Mouse (Mus musculus) liver, postnatal 0 days (tissue): ENCODE measurements around the gene Mapkap1. TPM values are rescaled to one million over a fixed set of nuclear protein-coding genes. Genes with fewer than 3 reads are reported as not detected.
A peak's percentile ranks its signal among the peaks of the same experiment; 100 is the strongest.

ENCODE experiments used
- ATAC-seq: fragments of 200-750 bp; cut with Nextera tagmentation; 2 replicates; pipeline ENCODE4 v1.8.0; 2017; ENCODE audit warnings: mild to moderate bottlenecking, moderate library complexity
- DNase-seq: peaks from one replicate; pipeline ENCODE4 v3.0.0-alpha.2; 2016
- H3K27ac ChIP-seq: fragments of 300-500 bp; sonication (generic); 2 replicates; pipeline ENCODE4 v1.5.1; 2014; ENCODE audit warnings: antibody characterized with exemption, moderate library complexity, mild to moderate bottlenecking, low read depth
- H3K27me3 ChIP-seq: fragments of 300-500 bp; sonication (generic); 2 replicates; pipeline ENCODE4 v1.6.1; 2014; ENCODE audit warnings: low read length, control low read depth, mixed read lengths; ENCODE audit not compliant: insufficient read depth
- H3K36me3 ChIP-seq: fragments of 300-500 bp; sonication (generic); replicated peaks from 2 replicates; pipeline ENCODE4 v1.6.1; 2014; ENCODE audit warnings: mild to moderate bottlenecking, control low read depth, low read length, moderate library complexity, mixed read lengths; ENCODE audit not compliant: insufficient read depth
- H3K4me1 ChIP-seq: fragments of 300-500 bp; sonication (generic); 2 replicates; pipeline ENCODE4 v1.6.1; 2014; ENCODE audit warnings: antibody characterized with exemption, mild to moderate bottlenecking, control low read depth; ENCODE audit not compliant: insufficient read depth
- H3K4me2 ChIP-seq: fragments of 300-500 bp; sonication (generic); 2 replicates; pipeline ENCODE4 v1.6.1; 2014; ENCODE audit warnings: low read depth, mild to moderate bottlenecking, low read length, moderate library complexity, mixed read lengths
- H3K4me3 ChIP-seq: fragments of 300-500 bp; sonication (generic); 2 replicates; pipeline ENCODE4 v1.5.1; 2014; ENCODE audit warnings: low read depth, low read length
- H3K9ac ChIP-seq: fragments of 300-500 bp; sonication (generic); replicated peaks from 2 replicates; pipeline ENCODE4 v1.6.1; 2014; ENCODE audit warnings: mild to moderate bottlenecking, moderate library complexity
- H3K9me3 ChIP-seq: fragments of 300-500 bp; sonication (generic); 2 replicates; pipeline ENCODE4 v1.6.1; 2016; ENCODE audit warnings: mild to moderate bottlenecking, control low read depth, low read length, mixed read lengths
- CTCF ChIP-seq: sonication (generic); IDR thresholded peaks from 2 replicates; pipeline ENCODE4 v1.5.1; 2016; ENCODE audit warnings: antibody characterized with exemption, low read depth
- EP300 ChIP-seq: IDR thresholded peaks from 2 replicates; pipeline ENCODE4 v1.6.1; 2016; ENCODE audit warnings: antibody characterized with exemption, low read depth, mild to moderate bottlenecking
- WGBS: fragments of 180-500 bp; shearing (Covaris S2); extraction: QIAGEN DNeasy Blood & Tissue Kit; methylation state at CpG from one replicate; pipeline ENCODE4 v1.1.7; 2014; ENCODE audit not compliant: insufficient replicate concordance; 5-methylcytosine and 5-hydroxymethylcytosine counted together
- polyA plus RNA-seq: library from polyadenylated mRNA; unstranded; fragments of >200 nt; fragmentation: Nextera tagmentation; extraction: Ambion mirVana; gene quantifications from 2 replicates; pipeline ENCODE4 v1.2.1, GENCODE M21; 2015

Mapkap1 gene
- polyA plus RNA-seq, 1 experiment from 2014 or later: 31.3 TPM

- Histone ChIP-seq H3K36me3 (no peaks in the 10 kb centered on the region), H3K9me3 (no peaks in the 10 kb centered on the region), H3K4me1 (peaks cover 7% of the 10 kb centered on the region), H3K4me3 (peak overlapping the region; percentile 77), H3K27me3 (no peaks in the 10 kb centered on the region), H3K9ac (no peak overlapping the region), H3K27ac (peak overlapping the region; percentile 7; the same call in 1 of the 2 replicates), H3K4me2 (peak overlapping the region; percentile 78)
- WGBS: 34% methylated on average over 7 of the region's 7 CpGs
- DNase-seq (no peak), ATAC-seq (no peak)
- TF ChIP-seq CTCF: no peak
- no peak for TF ChIP-seq EP300
Observed at GRCm38 (mm10) chr2:34407596-34407995, 1.0 kb downstream of the Mapkap1 start.

DNA sequence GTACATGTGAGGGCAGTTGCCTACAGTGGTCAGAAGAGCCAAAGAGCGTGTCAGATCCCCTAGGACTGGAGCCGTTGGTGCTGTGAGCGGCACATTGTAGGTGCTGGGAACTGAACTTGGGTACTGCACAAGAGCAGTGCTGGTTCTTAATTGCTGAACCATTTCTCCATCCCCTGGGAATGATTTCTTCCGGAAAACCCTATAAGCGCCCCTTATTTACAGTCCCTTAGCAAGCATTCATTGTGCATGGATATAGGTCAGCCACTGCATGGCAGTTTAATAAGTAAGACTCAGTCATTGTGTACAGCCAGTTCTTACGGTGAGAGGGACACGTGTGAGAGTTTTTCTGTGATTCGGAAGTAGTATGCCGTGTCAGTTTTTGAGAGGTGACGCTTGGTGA lies 1.8 kb downstream of the Mapkap1 start:
- DNase-seq (no peak), ATAC-seq (no peak)
- H3K4me3 ChIP-seq: no peak overlapping the region
- H3K9me3 ChIP-seq: no peaks in the 10 kb centered on the region
- no peak overlapping the region for H3K9ac ChIP-seq
- peaks cover 7% of the 10 kb centered on the region for H3K4me1 ChIP-seq
- H3K27me3 ChIP-seq: no peaks in the 10 kb centered on the region
- TF ChIP-seq CTCF (no peak), EP300 (no peak)
- H3K27ac ChIP-seq: no peak overlapping the region
- H3K4me2 ChIP-seq: no peak overlapping the region
- WGBS: 91% methylated on average over 10 of the region's 10 CpGs
- H3K36me3 ChIP-seq: no peaks in the 10 kb centered on the region

GRCm38 (mm10) chr2:34409741-34410340 lies 3.3 kb downstream of the Mapkap1 start:
- H3K27me3 ChIP-seq: no peaks in the 10 kb centered on the region
- DNase-seq (no peak), ATAC-seq (no peak)
- no peak overlapping the region for H3K9ac ChIP-seq
- H3K4me3 ChIP-seq: no peak overlapping the region
- no peak overlapping the region for H3K27ac ChIP-seq
- no peak for TF ChIP-seq CTCF
- TF ChIP-seq EP300: no peak
- H3K4me2 ChIP-seq: no peak overlapping the region
- H3K9me3 ChIP-seq: no peaks in the 10 kb centered on the region
- H3K4me1 ChIP-seq: peaks cover 7% of the 10 kb centered on the region
- WGBS: 71% methylated on average over 5 of the region's 5 CpGs
- H3K36me3 ChIP-seq: no peaks in the 10 kb centered on the region

DNA sequence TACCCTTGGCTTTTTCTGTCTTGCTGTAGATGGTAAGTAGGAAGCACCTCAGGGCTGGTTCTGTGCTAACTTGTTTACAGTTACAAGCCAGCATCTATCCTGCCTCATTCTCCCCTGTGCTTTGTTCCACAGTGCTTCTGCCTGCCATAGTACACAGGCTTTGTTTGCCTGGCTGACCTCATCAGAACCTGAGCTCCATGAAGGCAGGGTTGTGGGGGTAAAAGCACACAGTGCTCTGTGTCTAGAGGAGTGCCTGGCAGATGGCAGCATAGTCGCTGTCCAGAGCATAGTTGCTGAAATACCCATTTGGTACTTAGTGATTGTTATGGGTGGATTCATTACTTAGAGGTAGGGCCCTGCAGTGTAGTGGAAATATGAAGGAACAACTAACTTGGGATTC lies 13.7 kb downstream of the Mapkap1 start:
- Histone ChIP-seq H3K27me3 (no peaks in the 10 kb centered on the region), H3K27ac (no peak overlapping the region), H3K4me2 (no peak overlapping the region), H3K4me1 (no peaks in the 10 kb centered on the region), H3K9me3 (no peaks in the 10 kb centered on the region), H3K36me3 (no peaks in the 10 kb centered on the region; the same call in 1 of the 2 replicates), H3K9ac (no peak overlapping the region), H3K4me3 (no peak overlapping the region)
- WGBS: 57% methylated on average over 1 of the region's 1 CpGs
- ATAC-seq (peak; percentile 56; the same call in 1 of the 2 replicates), DNase-seq (peak; percentile 23)
- TF ChIP-seq EP300 (no peak), CTCF (no peak)

DNA sequence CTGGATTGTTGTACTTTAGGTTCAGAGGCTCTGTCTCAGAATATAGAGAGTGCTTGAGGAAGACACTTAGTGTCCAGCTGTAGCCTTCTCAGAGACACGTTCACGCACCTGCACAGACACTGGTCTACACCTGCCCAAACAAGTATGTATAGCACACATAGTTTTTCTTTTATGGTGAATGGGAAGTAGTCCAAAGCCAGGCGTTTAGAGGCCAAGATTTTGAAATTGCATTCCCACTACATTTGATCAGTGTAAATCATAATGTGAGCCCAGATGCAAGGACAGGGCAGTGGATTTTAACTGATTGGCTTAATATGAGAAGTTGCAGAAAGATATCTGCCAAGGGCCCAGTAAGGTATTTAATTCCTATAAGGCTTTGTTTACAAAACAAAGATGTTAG lies 17.6 kb downstream of the Mapkap1 start:
- H3K4me2 ChIP-seq: no peak overlapping the region
- ATAC-seq (no peak), DNase-seq (no peak)
- WGBS: 89% methylated on average over 3 of the region's 3 CpGs
- H3K9ac ChIP-seq: no peak overlapping the region
- no peak overlapping the region for H3K4me3 ChIP-seq
- no peaks in the 10 kb centered on the region for H3K9me3 ChIP-seq
- H3K27ac ChIP-seq: no peak overlapping the region
- H3K27me3 ChIP-seq: no peaks in the 10 kb centered on the region
- no peaks in the 10 kb centered on the region for H3K4me1 ChIP-seq
- no peaks in the 10 kb centered on the region; the same call in 1 of the 2 replicates for H3K36me3 ChIP-seq
- TF ChIP-seq CTCF: no peak
- no peak for TF ChIP-seq EP300

DNA sequence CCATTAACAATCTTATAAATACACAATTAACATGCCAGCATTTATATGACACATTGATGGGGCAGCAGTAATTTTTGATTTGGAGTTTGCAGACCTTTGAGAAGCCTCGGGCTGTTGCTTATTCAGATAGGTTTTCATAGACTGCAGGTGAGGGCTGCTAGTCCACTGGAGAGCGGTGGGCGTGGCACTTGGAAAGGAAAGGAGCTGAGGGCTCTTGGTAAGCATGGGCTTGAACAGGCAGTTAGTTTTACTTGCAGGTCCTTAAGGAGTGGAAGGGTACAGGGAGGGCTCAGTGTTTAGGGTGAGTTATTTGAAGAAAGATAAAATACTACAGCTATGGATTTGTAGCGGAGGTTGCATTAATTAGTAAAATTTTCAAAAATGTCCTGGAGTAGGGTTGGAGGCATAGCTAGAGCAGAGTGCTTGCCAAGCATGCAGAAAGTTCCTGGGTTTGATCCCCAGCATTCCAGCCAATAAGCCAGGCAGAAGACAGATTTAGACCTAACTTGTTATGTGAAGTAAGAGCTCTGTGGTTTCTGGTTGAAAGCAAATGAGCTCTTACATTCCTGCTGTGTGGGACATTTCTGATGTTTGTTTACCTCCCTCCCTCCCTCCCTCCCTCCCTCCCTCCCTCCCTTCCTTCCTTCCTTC lies 19.1 kb downstream of the Mapkap1 start:
- Histone ChIP-seq H3K27me3 (no peaks in the 10 kb centered on the region), H3K4me3 (no peak overlapping the region), H3K27ac (no peak overlapping the region), H3K4me1 (no peaks in the 10 kb centered on the region; the same call in 1 of the 2 replicates), H3K9me3 (no peaks in the 10 kb centered on the region), H3K4me2 (no peak overlapping the region), H3K36me3 (no peaks in the 10 kb centered on the region), H3K9ac (no peak overlapping the region)
- DNase-seq: no peak
- WGBS: 80% methylated on average over 4 of the region's 4 CpGs
- no peak for TF ChIP-seq CTCF
- TF ChIP-seq EP300: no peak
- ATAC-seq: no peak
